Mouse (Mus musculus): ENCODE results near the gene Stxbp5l. TPM values are rescaled to one million over a fixed set of nuclear protein-coding genes. Genes with fewer than 3 reads are reported as not detected.
"Not testable (repeated sequence)": the region's sequence is repeated elsewhere in the genome, so short reads cannot be mapped to it uniquely, and the experiment has no call there.

The Stxbp5l gene
- polyA plus RNA-seq, 1 experiment from 2014 or later = 0.24 TPM

- no peaks in the 10 kb centered on the region for H3K4me1 ChIP-seq (ENCODE audit: insufficient read depth)
- no peak overlapping the region for H3K9ac ChIP-seq
- peak; percentile 62 for DNase-seq
- no peak overlapping the region for H3K4me3 ChIP-seq (ENCODE audit: low read depth, low read length)
- H3K27ac ChIP-seq (ENCODE audit: low read depth) = no peak overlapping the region
- TF ChIP-seq CTCF (IDR thresholded peaks at IDR 0.05; ENCODE audit: low read depth) = peak; percentile 58
- H3K4me2 ChIP-seq = no peak overlapping the region
- H3K9me3 ChIP-seq (ENCODE audit: low read depth, low read length) = no peaks in the 10 kb centered on the region
- no peak for ATAC-seq (ENCODE audit: insufficient read depth)
- 67% methylated on average over 1 of the region's 1 CpGs for WGBS
- no peaks in the 10 kb centered on the region for H3K36me3 ChIP-seq (ENCODE audit: insufficient read depth)
- no peaks in the 10 kb centered on the region for H3K27me3 ChIP-seq (ENCODE audit: insufficient read depth, low read length)
Measured at GRCm38 (mm10) chr16:37292593-37292992, 92.2 kb downstream of the Stxbp5l start.

DNA sequence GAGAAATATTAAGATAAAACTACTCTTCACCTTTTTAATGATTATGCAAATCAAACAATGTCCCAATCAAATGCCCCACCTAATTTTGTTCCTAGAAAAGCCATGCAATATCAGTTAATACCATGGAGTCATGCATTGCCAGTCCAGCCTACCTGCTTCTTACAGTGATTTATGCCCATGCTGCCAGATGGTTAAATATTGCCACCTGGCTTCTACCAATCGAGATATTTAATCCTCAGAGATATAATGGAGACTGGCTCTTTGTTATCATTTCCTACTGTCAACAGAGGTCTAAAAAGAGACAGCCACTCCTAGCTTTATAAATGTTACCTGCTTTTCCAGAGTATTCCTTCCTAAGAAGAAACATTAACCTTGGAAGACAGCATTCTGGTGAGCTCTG lies 104.6 kb downstream of the Stxbp5l start:
- TF ChIP-seq CTCF (IDR thresholded peaks at IDR 0.05; ENCODE audit: low read depth) = no peak
- 59% methylated on average over 1 of the region's 1 CpGs for WGBS
- H3K27ac ChIP-seq (ENCODE audit: low read depth) = no peak overlapping the region
- no peak overlapping the region for H3K9ac ChIP-seq
- no peaks in the 10 kb centered on the region for H3K36me3 ChIP-seq (ENCODE audit: insufficient read depth)
- H3K4me1 ChIP-seq (ENCODE audit: insufficient read depth) = no peaks in the 10 kb centered on the region
- ATAC-seq (ENCODE audit: insufficient read depth) (no peak), DNase-seq (no peak)
- no peaks in the 10 kb centered on the region for H3K27me3 ChIP-seq (ENCODE audit: insufficient read depth, low read length)
- H3K9me3 ChIP-seq (ENCODE audit: low read depth, low read length) = no peaks in the 10 kb centered on the region
- H3K4me3 ChIP-seq (ENCODE audit: low read depth, low read length) = no peak overlapping the region
- H3K4me2 ChIP-seq = no peak overlapping the region

DNA sequence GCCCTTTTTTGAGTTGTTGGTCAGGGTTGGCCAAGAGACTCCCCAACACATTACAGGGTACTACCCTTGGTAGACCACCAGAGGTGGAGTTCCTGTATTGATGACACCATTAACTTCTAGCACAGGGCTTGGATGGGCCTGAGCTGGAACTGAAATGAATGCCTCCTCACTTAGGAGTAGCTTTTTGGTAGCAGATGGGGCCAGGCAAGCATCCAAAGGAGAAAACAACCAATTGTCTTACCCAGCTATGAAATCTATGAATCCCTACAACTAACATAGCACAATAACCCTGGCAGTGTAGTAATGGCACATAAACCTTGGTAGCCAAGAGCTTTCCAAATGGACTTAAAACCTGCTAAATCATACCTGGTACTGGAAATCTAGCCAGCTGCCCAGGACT lies 111.1 kb downstream of the Stxbp5l start:
- ATAC-seq (ENCODE audit: insufficient read depth) (no peak), DNase-seq (no peak)
- H3K27ac ChIP-seq (ENCODE audit: low read depth) = no peak overlapping the region
- no peak overlapping the region for H3K4me2 ChIP-seq
- no peaks in the 10 kb centered on the region for H3K4me1 ChIP-seq (ENCODE audit: insufficient read depth)
- H3K27me3 ChIP-seq (ENCODE audit: insufficient read depth, low read length) = no peaks in the 10 kb centered on the region
- no peaks in the 10 kb centered on the region for H3K36me3 ChIP-seq (ENCODE audit: insufficient read depth)
- TF ChIP-seq CTCF (IDR thresholded peaks at IDR 0.05; ENCODE audit: low read depth) = no peak
- no peaks in the 10 kb centered on the region for H3K9me3 ChIP-seq (ENCODE audit: low read depth, low read length)
- no peak overlapping the region for H3K4me3 ChIP-seq (ENCODE audit: low read depth, low read length)
- no peak overlapping the region for H3K9ac ChIP-seq

GRCm38 (mm10) chr16:37261678-37262077 lies 123.1 kb downstream of the Stxbp5l start:
- H3K27ac ChIP-seq (ENCODE audit: low read depth) = no peak overlapping the region
- H3K4me3 ChIP-seq (ENCODE audit: low read depth, low read length) = no peak overlapping the region
- no peak overlapping the region for H3K9ac ChIP-seq
- no peaks in the 10 kb centered on the region for H3K36me3 ChIP-seq (ENCODE audit: insufficient read depth)
- DNase-seq = no peak
- H3K4me2 ChIP-seq = no peak overlapping the region
- no peak for ATAC-seq (ENCODE audit: insufficient read depth)
- WGBS = 45% methylated on average over 3 of the region's 3 CpGs
- H3K27me3 ChIP-seq (ENCODE audit: insufficient read depth, low read length) = no peaks in the 10 kb centered on the region
- no peak for TF ChIP-seq CTCF (IDR thresholded peaks at IDR 0.05; ENCODE audit: low read depth)
- no peaks in the 10 kb centered on the region for H3K4me1 ChIP-seq (ENCODE audit: insufficient read depth)
- no peaks in the 10 kb centered on the region for H3K9me3 ChIP-seq (ENCODE audit: low read depth, low read length)

DNA sequence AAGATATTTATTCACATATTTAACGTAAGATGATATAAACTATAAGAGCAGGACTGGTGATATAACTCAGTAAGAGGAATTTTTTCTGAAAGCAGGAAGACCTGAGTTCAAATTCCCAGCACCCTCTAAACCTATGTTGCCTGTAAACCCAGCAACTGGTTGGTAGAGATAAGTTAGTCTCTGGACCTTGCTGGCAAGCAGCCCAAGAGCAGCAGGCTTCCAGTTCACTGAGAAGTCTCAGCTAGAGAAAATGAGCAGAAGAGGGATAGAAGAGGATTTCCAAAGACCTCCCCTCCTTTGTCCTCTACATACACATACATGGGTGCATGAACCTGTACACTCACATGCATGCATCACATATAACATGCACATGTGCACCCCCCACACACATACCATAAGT lies 165.6 kb downstream of the Stxbp5l start:
- H3K27ac ChIP-seq (ENCODE audit: low read depth) = no peak overlapping the region
- DNase-seq = no peak
- no peak for TF ChIP-seq CTCF (IDR thresholded peaks at IDR 0.05; ENCODE audit: low read depth)
- H3K27me3 ChIP-seq (ENCODE audit: insufficient read depth, low read length) = no peaks in the 10 kb centered on the region
- no peaks in the 10 kb centered on the region for H3K4me1 ChIP-seq (ENCODE audit: insufficient read depth)
- WGBS = 83% methylated on average over 1 of the region's 1 CpGs
- H3K4me3 ChIP-seq (ENCODE audit: low read depth, low read length) = no peak overlapping the region
- H3K9ac ChIP-seq = no peak overlapping the region
- no peak overlapping the region for H3K4me2 ChIP-seq
- H3K9me3 ChIP-seq (ENCODE audit: low read depth, low read length) = no peaks in the 10 kb centered on the region
- no peak for ATAC-seq (ENCODE audit: insufficient read depth)
- no peaks in the 10 kb centered on the region for H3K36me3 ChIP-seq (ENCODE audit: insufficient read depth)

GRCm38 (mm10) chr16:37208783-37209182 lies 176.0 kb downstream of the Stxbp5l start:
- no peak for TF ChIP-seq CTCF (IDR thresholded peaks at IDR 0.05; ENCODE audit: low read depth)
- no peaks in the 10 kb centered on the region for H3K27me3 ChIP-seq (ENCODE audit: insufficient read depth, low read length)

GRCm38 (mm10) chr16:37194152-37194551 lies 190.6 kb downstream of the Stxbp5l start:
- DNase-seq (no peak), ATAC-seq (ENCODE audit: insufficient read depth) (no peak)
- Histone ChIP-seq H3K36me3 (ENCODE audit: insufficient read depth) (no peaks in the 10 kb centered on the region), H3K4me1 (ENCODE audit: insufficient read depth) (no peaks in the 10 kb centered on the region), H3K9ac (no peak overlapping the region), H3K4me2 (no peak overlapping the region), H3K27ac (ENCODE audit: low read depth) (no peak overlapping the region), H3K4me3 (ENCODE audit: low read depth, low read length) (no peak overlapping the region), H3K27me3 (ENCODE audit: insufficient read depth, low read length) (no peaks in the 10 kb centered on the region), H3K9me3 (ENCODE audit: low read depth, low read length) (no peaks in the 10 kb centered on the region)
- no peak for TF ChIP-seq CTCF (IDR thresholded peaks at IDR 0.05; ENCODE audit: low read depth)

More at GRCm38 (mm10) chr16:37208783-37209182, 176.0 kb downstream of the Stxbp5l start:
- H3K9ac ChIP-seq = no peak overlapping the region
- no peak overlapping the region for H3K27ac ChIP-seq (ENCODE audit: low read depth)
- ATAC-seq (ENCODE audit: insufficient read depth) (no peak), DNase-seq (no peak)
- no peak overlapping the region for H3K4me3 ChIP-seq (ENCODE audit: low read depth, low read length)
- H3K36me3 ChIP-seq (ENCODE audit: insufficient read depth) = no peaks in the 10 kb centered on the region
- no peaks in the 10 kb centered on the region for H3K4me1 ChIP-seq (ENCODE audit: insufficient read depth)
- no peak overlapping the region for H3K4me2 ChIP-seq
- no peaks in the 10 kb centered on the region for H3K9me3 ChIP-seq (ENCODE audit: low read depth, low read length)

DNA sequence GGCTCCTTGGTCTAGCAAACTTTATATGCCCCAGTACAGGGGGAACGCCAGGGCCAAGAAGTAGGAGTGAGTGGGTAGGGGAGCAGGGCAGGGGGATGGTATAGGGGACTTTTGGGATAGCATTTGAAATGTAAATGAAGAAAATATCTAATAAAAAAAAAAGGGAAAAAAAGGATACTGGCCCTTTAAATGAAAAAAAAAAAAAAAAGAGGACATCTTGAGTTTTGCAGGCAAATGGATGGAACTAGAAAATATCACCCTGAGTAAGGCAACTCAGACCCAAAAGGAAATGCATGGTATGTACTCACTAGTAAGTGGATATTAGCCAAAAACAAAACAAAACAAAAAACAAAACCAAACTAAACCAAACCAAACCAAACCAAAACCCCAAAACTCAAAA lies 259.6 kb downstream of the Stxbp5l start:
- H3K27me3 ChIP-seq (ENCODE audit: insufficient read depth, low read length); H3K4me3 ChIP-seq (ENCODE audit: low read depth, low read length); H3K4me2 ChIP-seq; ATAC-seq (ENCODE audit: insufficient read depth); H3K4me1 ChIP-seq (ENCODE audit: insufficient read depth); H3K27ac ChIP-seq (ENCODE audit: low read depth); DNase-seq; H3K9ac ChIP-seq; H3K36me3 ChIP-seq (ENCODE audit: insufficient read depth); H3K9me3 ChIP-seq (ENCODE audit: low read depth, low read length): not testable (repeated sequence)
- WGBS = 74% methylated on average over 1 of the region's 1 CpGs

Measured in lung, embryonic 14.5 days (tissue).